Mouse (Mus musculus) heart, postnatal 0 days (tissue): ENCODE measurements at regions not wholly inside any gene's neighbourhood (a gene's known extent, or its start where the extent isn't known, plus 50 kb on each side); places are given as distances from the start of the nearest gene placed in this dataset.

Source experiments
- ATAC-seq: fragments of 200-750 bp; cut with Nextera tagmentation; 2 replicates; pipeline ENCODE4 v1.8.0; 2017; ENCODE audit warnings: low read depth, moderate number of reproducible peaks, moderate library complexity; ENCODE audit not compliant: insufficient read depth
- DNase-seq: peaks from one replicate; pipeline ENCODE4 v3.0.0-alpha.2; 2016; ENCODE audit warnings: low spot score
- H3K27ac ChIP-seq: fragments of 300-500 bp; sonication (generic); 2 replicates; pipeline ENCODE4 v1.5.1; 2014; ENCODE audit warnings: low read depth, mild to moderate bottlenecking
- H3K27me3 ChIP-seq: fragments of 300-500 bp; sonication (generic); 2 replicates; pipeline ENCODE4 v1.6.1; 2014; ENCODE audit warnings: low read length, mixed read lengths; ENCODE audit not compliant: control insufficient read depth, insufficient read depth
- H3K36me3 ChIP-seq: fragments of 300-500 bp; sonication (generic); replicated peaks from 2 replicates; pipeline ENCODE4 v1.6.1; 2014; ENCODE audit warnings: low read length, mixed read lengths; ENCODE audit not compliant: control insufficient read depth, insufficient read depth
- H3K4me1 ChIP-seq: fragments of 300-500 bp; sonication (generic); 2 replicates; pipeline ENCODE4 v1.6.1; 2014; ENCODE audit warnings: antibody characterized with exemption; ENCODE audit not compliant: control insufficient read depth, insufficient read depth
- H3K4me2 ChIP-seq: fragments of 300-500 bp; sonication (generic); 2 replicates; pipeline ENCODE4 v1.6.1; 2014; ENCODE audit warnings: low read depth, mild to moderate bottlenecking, low read length, moderate library complexity
- H3K4me3 ChIP-seq: fragments of 300-500 bp; sonication (generic); 2 replicates; pipeline ENCODE4 v1.5.1; 2014; ENCODE audit warnings: low read depth, low read length
- H3K9ac ChIP-seq: fragments of 300-500 bp; sonication (generic); replicated peaks from 2 replicates; pipeline ENCODE4 v1.6.1; 2014; ENCODE audit warnings: low read depth, low read length, mixed read lengths
- H3K9me3 ChIP-seq: fragments of 300-500 bp; sonication (generic); replicated peaks from 2 replicates; pipeline ENCODE4 v1.6.1; 2016; ENCODE audit warnings: low read length; ENCODE audit not compliant: control insufficient read depth
- CTCF ChIP-seq: IDR thresholded peaks from 2 replicates; pipeline ENCODE4 v1.5.1; 2016; ENCODE audit warnings: antibody characterized with exemption, control low read depth, low read depth
- EP300 ChIP-seq: IDR thresholded peaks from 2 replicates; pipeline ENCODE4 v1.6.1; 2016; ENCODE audit warnings: antibody characterized with exemption, low read depth
- WGBS: fragments of 180-500 bp; shearing (Covaris S2); extraction: QIAGEN DNeasy Blood & Tissue Kit; methylation state at CpG from one replicate; pipeline ENCODE4 v1.1.7; 2014; 5-methylcytosine and 5-hydroxymethylcytosine counted together

- H3K9ac ChIP-seq: no peak overlapping the region
- H3K4me1 ChIP-seq: no peaks in the 10 kb centered on the region
- H3K27me3 ChIP-seq: no peaks in the 10 kb centered on the region
- no peak overlapping the region for H3K4me3 ChIP-seq
- H3K9me3 ChIP-seq: no peaks in the 10 kb centered on the region
- ATAC-seq (no peak), DNase-seq (no peak)
- 84% methylated on average over 9 of the region's 9 CpGs for WGBS
- no peaks in the 10 kb centered on the region for H3K36me3 ChIP-seq
- H3K4me2 ChIP-seq: no peak overlapping the region
- H3K27ac ChIP-seq: no peak overlapping the region
- TF ChIP-seq CTCF: no peak
- TF ChIP-seq EP300: no peak
These were observed 172.8 kb upstream of the Klf14 start for GRCm38 (mm10) chr6:31131716-31132115.

GRCm38 (mm10) chr6:31132396-31133190 is 173.7 kb upstream of the Klf14 start:
- 63% methylated on average over 8 of the region's 8 CpGs for WGBS
- no peaks in the 10 kb centered on the region for H3K36me3 ChIP-seq
- no peaks in the 10 kb centered on the region for H3K9me3 ChIP-seq
- ATAC-seq: no peak
- H3K9ac ChIP-seq: no peak overlapping the region
- no peak overlapping the region for H3K27ac ChIP-seq
- no peaks in the 10 kb centered on the region for H3K4me1 ChIP-seq
- H3K27me3 ChIP-seq: no peaks in the 10 kb centered on the region
- no peak overlapping the region for H3K4me3 ChIP-seq
- TF ChIP-seq EP300 (no peak), CTCF (no peak)
- H3K4me2 ChIP-seq: no peak overlapping the region
- no peak for DNase-seq

GRCm38 (mm10) chr6:31133896-31134735 is 175.2 kb upstream of the Klf14 start:
- H3K36me3 ChIP-seq: no peaks in the 10 kb centered on the region
- H3K9ac ChIP-seq: no peak overlapping the region
- H3K27me3 ChIP-seq: no peaks in the 10 kb centered on the region
- H3K4me3 ChIP-seq: no peak overlapping the region
- H3K9me3 ChIP-seq: no peaks in the 10 kb centered on the region
- DNase-seq: no peak
- no peaks in the 10 kb centered on the region for H3K4me1 ChIP-seq
- ATAC-seq: peak; percentile 51; the same call in 1 of the 2 replicates
- WGBS: 56% methylated on average over 11 of the region's 11 CpGs
- H3K4me2 ChIP-seq: no peak overlapping the region
- no peak overlapping the region for H3K27ac ChIP-seq
- TF ChIP-seq CTCF (no peak), EP300 (no peak)

- Histone ChIP-seq H3K4me2 (no peak overlapping the region), H3K4me3 (no peak overlapping the region), H3K9ac (no peak overlapping the region), H3K27me3 (no peaks in the 10 kb centered on the region), H3K27ac (no peak overlapping the region), H3K9me3 (no peaks in the 10 kb centered on the region), H3K36me3 (no peaks in the 10 kb centered on the region), H3K4me1 (no peaks in the 10 kb centered on the region)
- WGBS: 64% methylated on average over 8 of the region's 8 CpGs
- ATAC-seq: no peak
- DNase-seq: no peak
- TF ChIP-seq CTCF (no peak), EP300 (no peak)
These were observed 175.8 kb upstream of the Klf14 start for GRCm38 (mm10) chr6:31134736-31135077.

- no peak for TF ChIP-seq EP300
- Histone ChIP-seq H3K4me2 (no peak overlapping the region), H3K27ac (no peak overlapping the region), H3K4me1 (no peaks in the 10 kb centered on the region), H3K4me3 (no peak overlapping the region), H3K27me3 (no peaks in the 10 kb centered on the region), H3K9me3 (no peaks in the 10 kb centered on the region), H3K36me3 (no peaks in the 10 kb centered on the region), H3K9ac (no peak overlapping the region)
- DNase-seq: no peak
- ATAC-seq: no peak
- 77% methylated on average over 6 of the region's 6 CpGs for WGBS
These were observed 176.7 kb upstream of the Klf14 start for GRCm38 (mm10) chr6:31135580-31135979.
